Mouse (Mus musculus): ENCODE data around the gene Gm13083.
"Not testable (repeated sequence)": the region's sequence is repeated elsewhere in the genome, so short reads cannot be mapped to it uniquely, and the experiment has no call there.

The Gm13083 gene

GRCm38 (mm10) chr4:143614703-143615102 is at the start of gene Gm13083:
Gene Gm13083, plus strand, starts transcription at chr4:143615003.
- DNase-seq (ENCODE audit: extremely low read depth, low read depth, low spot score), result not testable (repeated sequence)

- DNase-seq (ENCODE audit: extremely low read depth, low read depth, low spot score), result not testable (repeated sequence)
Measured at GRCm38 (mm10) chr4:143611927-143612326, 2.9 kb upstream of the Gm13083 start.

- DNase-seq (ENCODE audit: extremely low read depth, low read depth, low spot score), result not testable (repeated sequence)
Measured at GRCm38 (mm10) chr4:143618101-143618500, 3.3 kb downstream of the Gm13083 start.

GRCm38 (mm10) chr4:143657146-143657545 is 42.3 kb downstream of the Gm13083 start, which contains the start of gene Gm13088:
Gene Gm13088, minus strand, starts transcription at chr4:143657246.
- DNase-seq (ENCODE audit: extremely low read depth, low read depth, low spot score), result not testable (repeated sequence)

All from fat pad, adult 2 months (tissue).